In genomic region chr8:123988605-123989038, GRCm38 (mm10) we compare ENCODE assay signal across 1 mouse cellular context.
TF ChIP-seq lines count a peak whose summit lies in the region.

No protein-coding gene starts in this region.

TF ChIP-seq in MEL, 35 proteins besides CTCF, POLR2A, EP300 and RAD21 (continued from another document):
- TF ChIP-seq NRF1 (IDR thresholded peaks at IDR 0.05; ENCODE audit: insufficient read depth, low read depth, low read length, poor library complexity, severe bottlenecking) (no peak), ZNF384 (IDR thresholded peaks at IDR 0.05; ENCODE audit: low read depth, low read length) (peak; percentile 91), E2F4 (IDR thresholded peaks at IDR 0.05; ENCODE audit: borderline replicate concordance, low read depth, low read length) (peak; percentile 93), KAT2A (conservative IDR thresholded peaks at IDR 0.05; ENCODE audit: low read depth, low read length) (peak; percentile 46; the same call in 1 of the 2 replicates), MYC (IDR thresholded peaks at IDR 0.05; ENCODE audit: low read depth, low read length) (peak; percentile 87), ETS1 (IDR thresholded peaks at IDR 0.05; ENCODE audit: low read depth, low read length) (peak; percentile 100), MYB (IDR thresholded peaks at IDR 0.05; ENCODE audit: low read depth, low read length) (peak; percentile 75), MXI1 (IDR thresholded peaks at IDR 0.05; ENCODE audit: low read depth, low read length) (peak; percentile 66; the same call in 1 of the 2 replicates), NELFE (IDR thresholded peaks at IDR 0.05; ENCODE audit: low read depth, low read length) (no peak), UBTF (IDR thresholded peaks at IDR 0.05; ENCODE audit: borderline replicate concordance, insufficient read depth, low read depth, low read length) (0 out of 2 replicates have a peak, but pooled peaks have one; percentile 77), USF2 (IDR thresholded peaks at IDR 0.05; ENCODE audit: borderline replicate concordance in 1 of 2, insufficient read depth in 1 of 2, low read depth in 1 of 2, low read length in 2 of 2) (no peak), TCF12 (IDR thresholded peaks at IDR 0.05; ENCODE audit: low read depth, low read length) (peak; percentile 100), ZC3H11A (IDR thresholded peaks at IDR 0.05; ENCODE audit: low read depth, low read length) (peak; percentile 30)
